Mouse (Mus musculus): ENCODE data around the gene Psmd7. TPM values are rescaled to one million over a fixed set of nuclear protein-coding genes. Genes with fewer than 3 reads are reported as not detected.
A peak's percentile ranks its signal among the peaks of the same experiment; 100 is the strongest.

The Psmd7 gene
- polyA plus RNA-seq, 1 experiment from 2014 or later, result 324 TPM

GRCm38 (mm10) chr8:107599691-107600090, 11.4 kb upstream of the Psmd7 start:
- peaks cover 8% of the 10 kb centered on the region; the same call in 1 of the 2 replicates for H3K27me3 ChIP-seq (ENCODE audit: insufficient read depth, poor library complexity, severe bottlenecking)
- WGBS, result 81% methylated on average over 9 of the region's 9 CpGs
- peaks cover 3% of the 10 kb centered on the region; the same call in 1 of the 2 replicates for H3K9me3 ChIP-seq
- no peaks in the 10 kb centered on the region for H3K4me1 ChIP-seq
- DNase-seq (ENCODE audit: low spot score), result no peak
- H3K27ac ChIP-seq, result no peak overlapping the region
- no peak overlapping the region for H3K4me3 ChIP-seq
- H3K36me3 ChIP-seq, result no peaks in the 10 kb centered on the region

GRCm38 (mm10) chr8:107597731-107598130, 9.5 kb upstream of the Psmd7 start:
- H3K4me3 ChIP-seq, result no peak overlapping the region
- H3K27me3 ChIP-seq (ENCODE audit: insufficient read depth, poor library complexity, severe bottlenecking), result peaks cover 8% of the 10 kb centered on the region; the same call in 1 of the 2 replicates
- no peaks in the 10 kb centered on the region for H3K36me3 ChIP-seq
- no peaks in the 10 kb centered on the region for H3K4me1 ChIP-seq
- WGBS, result 63% methylated on average over 1 of the region's 1 CpGs
- no peak overlapping the region for H3K27ac ChIP-seq
- no peak for DNase-seq (ENCODE audit: low spot score)
- peaks cover 3% of the 10 kb centered on the region; the same call in 1 of the 2 replicates for H3K9me3 ChIP-seq

- no peak overlapping the region for H3K4me3 ChIP-seq
- no peak for DNase-seq (ENCODE audit: low spot score)
Observed at GRCm38 (mm10) chr8:107594817-107595216, 6.6 kb upstream of the Psmd7 start.

GRCm38 (mm10) chr8:107593967-107594729, 5.9 kb upstream of the Psmd7 start:
- Histone ChIP-seq H3K4me1 (no peaks in the 10 kb centered on the region), H3K27ac (no peak overlapping the region), H3K27me3 (ENCODE audit: insufficient read depth, poor library complexity, severe bottlenecking) (no peaks in the 10 kb centered on the region), H3K36me3 (no peaks in the 10 kb centered on the region), H3K4me3 (no peak overlapping the region), H3K9me3 (peaks cover 3% of the 10 kb centered on the region; the same call in 1 of the 2 replicates)
- DNase-seq (ENCODE audit: low spot score), result no peak
- 77% methylated on average over 6 of the region's 6 CpGs for WGBS

More at GRCm38 (mm10) chr8:107594817-107595216, 6.6 kb upstream of the Psmd7 start:
- WGBS, result 80% methylated on average over 6 of the region's 6 CpGs
- Histone ChIP-seq H3K4me1 (no peaks in the 10 kb centered on the region), H3K27me3 (ENCODE audit: insufficient read depth, poor library complexity, severe bottlenecking) (peaks cover 5% of the 10 kb centered on the region; the same call in 1 of the 2 replicates), H3K36me3 (no peaks in the 10 kb centered on the region), H3K27ac (no peak overlapping the region), H3K9me3 (peaks cover 3% of the 10 kb centered on the region; the same call in 1 of the 2 replicates)

GRCm38 (mm10) chr8:107587429-107587994, 752 bp downstream of the Psmd7 start:
- Histone ChIP-seq H3K4me1 (peaks cover 7% of the 10 kb centered on the region; the same call in 1 of the 2 replicates), H3K27me3 (ENCODE audit: insufficient read depth, poor library complexity, severe bottlenecking) (no peaks in the 10 kb centered on the region), H3K4me3 (peak overlapping the region; percentile 98), H3K9me3 (no peaks in the 10 kb centered on the region), H3K27ac (peak overlapping the region; percentile 95), H3K36me3 (peaks cover 38% of the 10 kb centered on the region)
- no peak for DNase-seq (ENCODE audit: low spot score)
- 2% methylated on average over 17 of the region's 17 CpGs for WGBS

GRCm38 (mm10) chr8:107582136-107582535, 6.1 kb downstream of the Psmd7 start:
- DNase-seq (ENCODE audit: low spot score), result peak; percentile 58
- peaks cover 7% of the 10 kb centered on the region; the same call in 1 of the 2 replicates for H3K4me1 ChIP-seq
- 93% methylated on average over 11 of the region's 11 CpGs for WGBS
- H3K9me3 ChIP-seq, result no peaks in the 10 kb centered on the region
- H3K36me3 ChIP-seq, result peaks cover 86% of the 10 kb centered on the region
- H3K27ac ChIP-seq, result no peak overlapping the region
- no peaks in the 10 kb centered on the region for H3K27me3 ChIP-seq (ENCODE audit: insufficient read depth, poor library complexity, severe bottlenecking)
- no peak overlapping the region for H3K4me3 ChIP-seq

GRCm38 (mm10) chr8:107581536-107581935, 6.7 kb downstream of the Psmd7 start:
- DNase-seq (ENCODE audit: low spot score), result peak; percentile 61
- Histone ChIP-seq H3K27me3 (ENCODE audit: insufficient read depth, poor library complexity, severe bottlenecking) (no peaks in the 10 kb centered on the region), H3K27ac (no peak overlapping the region), H3K9me3 (no peaks in the 10 kb centered on the region), H3K4me3 (no peak overlapping the region), H3K36me3 (peaks cover 86% of the 10 kb centered on the region), H3K4me1 (peaks cover 7% of the 10 kb centered on the region; the same call in 1 of the 2 replicates)
- 93% methylated on average over 4 of the region's 4 CpGs for WGBS

- H3K36me3 ChIP-seq, result peaks cover 82% of the 10 kb centered on the region
- DNase-seq (ENCODE audit: low spot score), result peak; percentile 57
- peaks cover 2% of the 10 kb centered on the region; the same call in 1 of the 2 replicates for H3K4me1 ChIP-seq
- H3K4me3 ChIP-seq, result no peak overlapping the region
- H3K27ac ChIP-seq, result no peak overlapping the region
- WGBS, result 90% methylated on average over 13 of the region's 13 CpGs
- H3K27me3 ChIP-seq (ENCODE audit: insufficient read depth, poor library complexity, severe bottlenecking), result no peaks in the 10 kb centered on the region
- no peaks in the 10 kb centered on the region for H3K9me3 ChIP-seq
Observed at GRCm38 (mm10) chr8:107580879-107581278, 7.4 kb downstream of the Psmd7 start.

- Histone ChIP-seq H3K4me1 (no peaks in the 10 kb centered on the region), H3K27ac (no peak overlapping the region), H3K4me3 (no peak overlapping the region), H3K36me3 (peaks cover 59% of the 10 kb centered on the region), H3K27me3 (ENCODE audit: insufficient read depth, poor library complexity, severe bottlenecking) (no peaks in the 10 kb centered on the region), H3K9me3 (no peaks in the 10 kb centered on the region)
- WGBS, result 85% methylated on average over 8 of the region's 8 CpGs
- DNase-seq (ENCODE audit: low spot score), result peak; percentile 60
Observed at GRCm38 (mm10) chr8:107578541-107578940, 9.7 kb downstream of the Psmd7 start.

GRCm38 (mm10) chr8:107578132-107578531, 10.1 kb downstream of the Psmd7 start:
- Histone ChIP-seq H3K9me3 (no peaks in the 10 kb centered on the region), H3K27me3 (ENCODE audit: insufficient read depth, poor library complexity, severe bottlenecking) (no peaks in the 10 kb centered on the region), H3K36me3 (peaks cover 55% of the 10 kb centered on the region), H3K4me3 (no peak overlapping the region), H3K27ac (no peak overlapping the region), H3K4me1 (no peaks in the 10 kb centered on the region)
- 89% methylated on average over 8 of the region's 8 CpGs for WGBS
- peak; percentile 22 for DNase-seq (ENCODE audit: low spot score)

- H3K4me1 ChIP-seq, result no peaks in the 10 kb centered on the region
- no peak overlapping the region for H3K4me3 ChIP-seq
- DNase-seq (ENCODE audit: low spot score), result peak; percentile 56
- no peak overlapping the region for H3K27ac ChIP-seq
- H3K27me3 ChIP-seq (ENCODE audit: insufficient read depth, poor library complexity, severe bottlenecking), result no peaks in the 10 kb centered on the region
- 74% methylated on average over 4 of the region's 4 CpGs for WGBS
- no peaks in the 10 kb centered on the region for H3K9me3 ChIP-seq
- H3K36me3 ChIP-seq, result peaks cover 50% of the 10 kb centered on the region
Observed at GRCm38 (mm10) chr8:107577640-107578039, 10.6 kb downstream of the Psmd7 start.

- WGBS, result 16% methylated on average over 10 of the region's 10 CpGs
- DNase-seq (ENCODE audit: low spot score), result peak; percentile 88
- H3K36me3 ChIP-seq, result peaks cover 41% of the 10 kb centered on the region
- peak overlapping the region; percentile 65 for H3K27ac ChIP-seq
- no peaks in the 10 kb centered on the region for H3K9me3 ChIP-seq
- H3K27me3 ChIP-seq (ENCODE audit: insufficient read depth, poor library complexity, severe bottlenecking), result no peaks in the 10 kb centered on the region
- no peaks in the 10 kb centered on the region for H3K4me1 ChIP-seq
- peak overlapping the region; percentile 35; the same call in 1 of the 2 replicates for H3K4me3 ChIP-seq
Observed at GRCm38 (mm10) chr8:107576702-107577101, 11.6 kb downstream of the Psmd7 start.

GRCm38 (mm10) chr8:107574771-107575170, 13.5 kb downstream of the Psmd7 start:
- 87% methylated on average over 3 of the region's 3 CpGs for WGBS
- DNase-seq (ENCODE audit: low spot score), result peak; percentile 51
- no peaks in the 10 kb centered on the region for H3K9me3 ChIP-seq
- no peak overlapping the region for H3K4me3 ChIP-seq
- H3K27ac ChIP-seq, result no peak overlapping the region
- peaks cover 21% of the 10 kb centered on the region for H3K36me3 ChIP-seq
- H3K4me1 ChIP-seq, result no peaks in the 10 kb centered on the region
- H3K27me3 ChIP-seq (ENCODE audit: insufficient read depth, poor library complexity, severe bottlenecking), result no peaks in the 10 kb centered on the region
